Mouse (Mus musculus) heart, adult 2 months (tissue): ENCODE measurements around the gene Card9.

Source experiments
- CTCF ChIP-seq: fragments of 200-600 bp; IDR thresholded peaks from 2 replicates; pipeline ENCODE4 v1.8.1; 2022; ENCODE audit warnings: antibody characterized with exemption, mild to moderate bottlenecking, moderate library complexity
- EP300 ChIP-seq: fragments of 200-500 bp; IDR thresholded peaks from 2 replicates; pipeline ENCODE4 v1.6.1; 2011; ENCODE audit warnings: low read depth, low read length, control low read depth; ENCODE audit not compliant: insufficient read depth
- POLR2A ChIP-seq: fragments of 200-500 bp; IDR thresholded peaks from 2 replicates; pipeline ENCODE4 v1.6.1; 2011; ENCODE audit warnings: mild to moderate bottlenecking, low read depth, low read length, control low read depth; ENCODE audit not compliant: insufficient read depth

DNA sequence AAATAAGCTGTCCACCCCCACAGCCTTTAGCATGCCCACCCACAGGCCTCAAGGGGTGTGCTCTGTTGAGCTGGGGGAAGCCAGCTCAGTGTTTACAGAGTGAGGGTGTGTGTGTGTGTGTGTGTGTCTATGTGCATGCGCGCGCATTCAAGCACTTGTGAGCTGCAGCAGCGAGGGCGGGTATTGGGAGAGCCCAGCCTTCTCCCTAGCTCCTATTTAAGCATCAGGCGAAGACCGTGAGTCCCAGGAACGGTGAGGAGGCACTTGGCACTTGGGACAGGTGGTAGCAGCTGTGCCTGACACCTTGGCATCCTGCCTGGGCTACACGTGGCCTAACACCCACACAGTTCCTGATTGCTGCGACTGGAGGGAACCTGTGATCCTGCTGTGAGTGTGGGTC is 18.7 kb downstream of the Card9 start:
- TF ChIP-seq CTCF (no peak), EP300 (peak; percentile 95), POLR2A (peak; percentile 75; the same call in 1 of the 2 replicates)
